ENCODE assay signal across 8 mouse cellular contexts in the genomic region with DNA sequence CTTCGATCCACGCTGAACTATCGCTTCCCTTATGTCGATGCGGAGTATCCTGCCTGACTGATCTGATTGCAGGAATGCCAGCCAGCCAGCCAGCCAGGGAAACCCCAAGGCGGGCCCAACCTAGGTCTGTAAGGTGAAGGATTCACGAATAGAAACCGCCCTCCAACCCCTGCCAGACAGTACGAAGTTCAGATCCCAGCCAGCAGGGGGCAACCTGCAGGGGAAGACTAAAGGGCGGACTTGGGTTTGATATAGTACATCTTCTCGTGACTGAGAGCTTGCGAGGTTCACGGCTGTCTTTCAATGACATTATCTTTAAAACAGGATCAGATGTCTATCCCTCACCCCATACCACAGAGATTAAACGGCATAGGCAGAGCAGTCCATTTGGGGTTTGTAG. TPM values are rescaled to one million over a fixed set of nuclear protein-coding genes. Genes with fewer than 3 reads are reported as not detected.
A peak's percentile ranks its signal among the peaks of the same experiment; 100 is the strongest.
DNase-seq lines count a peak whose midpoint lies in the region; ATAC-seq lines count a peak whose summit lies in the region.

No protein-coding gene starts in this region.

- H3K4me3 ChIP-seq in heart, embryonic 11.5 days (ENCODE audit: low read depth, low read length): no peak overlapping the region
- H3K4me3 ChIP-seq in limb, embryonic 11.5 days (ENCODE audit: low read depth, low read length): no peak overlapping the region
- 0 out of 2 replicates have a peak overlapping the region, but pooled peaks have one; percentile 2 for H3K4me3 ChIP-seq in neural tube, embryonic 15.5 days (replicated peaks)

- no peaks in the 10 kb centered on the region for H3K36me3 ChIP-seq in heart, embryonic 11.5 days (ENCODE audit: control insufficient read depth, insufficient read depth, low read length)
- no peaks in the 10 kb centered on the region for H3K36me3 ChIP-seq in limb, embryonic 11.5 days (ENCODE audit: control insufficient read depth, insufficient read depth, low read length)
- no peaks in the 10 kb centered on the region for H3K36me3 ChIP-seq in neural tube, embryonic 15.5 days

- H3K9ac ChIP-seq in heart, embryonic 11.5 days (ENCODE audit: low read depth, low read length): no peak overlapping the region
- no peak overlapping the region for H3K9ac ChIP-seq in limb, embryonic 11.5 days (ENCODE audit: low read length)
- H3K9ac ChIP-seq in neural tube, embryonic 15.5 days (replicated peaks): no peak overlapping the region

- H3K27me3 ChIP-seq in heart, embryonic 11.5 days (ENCODE audit: control insufficient read depth, insufficient read depth, low read length): peaks cover 30% of the 10 kb centered on the region
- peaks cover 35% of the 10 kb centered on the region for H3K27me3 ChIP-seq in limb, embryonic 11.5 days (ENCODE audit: control insufficient read depth, insufficient read depth, low read length)
- peaks cover 5% of the 10 kb centered on the region; the same call in 1 of the 2 replicates for H3K27me3 ChIP-seq in neural tube, embryonic 15.5 days (replicated peaks)

- no peak overlapping the region for H3K4me2 ChIP-seq in heart, embryonic 11.5 days
- H3K4me2 ChIP-seq in limb, embryonic 11.5 days (ENCODE audit: low read depth, severe bottlenecking): no peak overlapping the region
- peak overlapping the region; percentile 98; the same call in 1 of the 2 replicates for H3K4me2 ChIP-seq in neural tube, embryonic 15.5 days

- peak; percentile 57 to 81 for DNase-seq in heart, adult 18-20 months
- DNase-seq in A20 (ENCODE audit: low read depth, low spot score): peak; percentile 47
- DNase-seq in adrenal gland, postnatal 10 days: peak; percentile 67
- DNase-seq in heart, adult 8-10 months (ENCODE audit: low spot score): peak; percentile 45
- peak; percentile 79 for DNase-seq in limb, embryonic 11.5 days (ENCODE audit: low spot score)

- no peak for ATAC-seq in heart, embryonic 11.5 days (replicated peaks; ENCODE audit: insufficient number of reproducible peaks, low FRiP score, low TSS enrichment)
- ATAC-seq in limb, embryonic 11.5 days (ENCODE audit: insufficient number of reproducible peaks, low FRiP score, low TSS enrichment, low read depth): no peak
- ATAC-seq in neural tube, embryonic 15.5 days (ENCODE audit: low FRiP score): no peak
- ATAC-seq in erythroid progenitor cell, adult 5-6 weeks (replicated peaks; ENCODE audit: low FRiP score, poor library complexity, severe bottlenecking): no peak

- no peak overlapping the region for H3K27ac ChIP-seq in heart, embryonic 11.5 days (ENCODE audit: low read depth, low read length)
- no peak overlapping the region for H3K27ac ChIP-seq in limb, embryonic 11.5 days (replicated peaks; ENCODE audit: low read depth, low read length)
- H3K27ac ChIP-seq in neural tube, embryonic 15.5 days (replicated peaks): no peak overlapping the region

- H3K9me3 ChIP-seq in heart, embryonic 11.5 days (replicated peaks; ENCODE audit: control insufficient read depth, low read length): no peaks in the 10 kb centered on the region
- H3K9me3 ChIP-seq in limb, embryonic 11.5 days (ENCODE audit: control insufficient read depth, low read length): no peaks in the 10 kb centered on the region
- H3K9me3 ChIP-seq in neural tube, embryonic 15.5 days (replicated peaks): no peaks in the 10 kb centered on the region

- peaks cover 6% of the 10 kb centered on the region for H3K4me1 ChIP-seq in heart, embryonic 11.5 days (ENCODE audit: control insufficient read depth, insufficient read depth, low read length)
- peaks cover 4% of the 10 kb centered on the region; the same call in 1 of the 2 replicates for H3K4me1 ChIP-seq in limb, embryonic 11.5 days (ENCODE audit: control insufficient read depth, insufficient read depth, low read length)
- peaks cover 18% of the 10 kb centered on the region for H3K4me1 ChIP-seq in neural tube, embryonic 15.5 days

- WGBS in heart, embryonic 11.5 days (ENCODE audit: insufficient replicate concordance): 17% methylated on average over 14 of the region's 14 CpGs
- 20% methylated on average over 14 of the region's 14 CpGs for WGBS in limb, embryonic 11.5 days
- WGBS in neural tube, embryonic 15.5 days: 26% methylated on average over 14 of the region's 14 CpGs

RNA-seq across cellular contexts. Expression of a gene that starts 1.5 kb away (rescaled TPM):
- 1 to 10 TPM; 1.3 to 2.1 TPM for total RNA-seq in heart, adult 18-20 months (2021)
- 0.28 and 0.29 TPM in 2 replicates for polyA plus RNA-seq in heart, embryonic 11.5 days (2014; fragmentation: Nextera tagmentation; extraction: Ambion mirVana)
- total RNA-seq in adrenal gland, postnatal 10 days (2021): 1 to 10 TPM in 1 of 2 experiments, under 1 TPM in 1; 0.96 to 1.1 TPM
- 1 to 10 TPM; 1.2 to 2.0 (median 1.5) TPM for total RNA-seq in heart, adult 8-10 months (2022)
- 0.09 and 0.32 TPM in 2 replicates for polyA plus RNA-seq in limb, embryonic 11.5 days (2014; fragmentation: Nextera tagmentation; extraction: Ambion mirVana)
- polyA plus RNA-seq in neural tube, embryonic 15.5 days (2015; fragmentation: Nextera tagmentation; extraction: Ambion mirVana): 2.7 and 3.2 TPM in 2 replicates
- total RNA-seq in erythroid progenitor cell, adult 5-6 weeks (2015; ENCODE audit: low replicate concordance): not detected in 2 replicates
- not detected in 2 replicates for total RNA-seq in erythroid progenitor cell, adult 5-6 weeks (2017; ENCODE audit: low replicate concordance)

RNA-seq across cellular contexts. Expression of a gene that starts 26.6 kb away (rescaled TPM):
- total RNA-seq in heart, adult 18-20 months (2021): under 1 TPM; 0.45 to 0.95 TPM
- 4.3 and 5.5 TPM in 2 replicates for polyA plus RNA-seq in heart, embryonic 11.5 days (2014; fragmentation: Nextera tagmentation; extraction: Ambion mirVana)
- 1 to 10 TPM; 1.6 to 2.2 TPM for total RNA-seq in adrenal gland, postnatal 10 days (2021)
- under 1 TPM; 0.33 to 1.00 (median 0.66) TPM for total RNA-seq in heart, adult 8-10 months (2022)
- polyA plus RNA-seq in limb, embryonic 11.5 days (2014; fragmentation: Nextera tagmentation; extraction: Ambion mirVana): 1.4 and 1.8 TPM in 2 replicates
- polyA plus RNA-seq in neural tube, embryonic 15.5 days (2015; fragmentation: Nextera tagmentation; extraction: Ambion mirVana): 29.5 and 33.2 TPM in 2 replicates
- total RNA-seq in erythroid progenitor cell, adult 5-6 weeks (2015; ENCODE audit: low replicate concordance): not detected in 2 replicates
- not detected in 2 replicates for total RNA-seq in erythroid progenitor cell, adult 5-6 weeks (2017; ENCODE audit: low replicate concordance)

RNA-seq across cellular contexts. Expression of a gene that starts 32.3 kb away (rescaled TPM):
- 10 to 100 TPM; 38.5 to 42.5 TPM for total RNA-seq in heart, adult 18-20 months (2021)
- polyA plus RNA-seq in heart, embryonic 11.5 days (2014; fragmentation: Nextera tagmentation; extraction: Ambion mirVana): 6.3 and 7.8 TPM in 2 replicates
- 10 to 100 TPM; 19.8 to 22.1 TPM for total RNA-seq in adrenal gland, postnatal 10 days (2021)
- 10 to 100 TPM; 38.2 to 46.2 (median 40.0) TPM for total RNA-seq in heart, adult 8-10 months (2022)
- 7.2 and 7.3 TPM in 2 replicates for polyA plus RNA-seq in limb, embryonic 11.5 days (2014; fragmentation: Nextera tagmentation; extraction: Ambion mirVana)
- 10.5 and 11.9 TPM in 2 replicates for polyA plus RNA-seq in neural tube, embryonic 15.5 days (2015; fragmentation: Nextera tagmentation; extraction: Ambion mirVana)
- total RNA-seq in erythroid progenitor cell, adult 5-6 weeks (2015; ENCODE audit: low replicate concordance): not detected in 2 replicates
- 0.64 and 6.3 TPM in 2 replicates for total RNA-seq in erythroid progenitor cell, adult 5-6 weeks (2017; ENCODE audit: low replicate concordance)
